Mouse (Mus musculus) 3134 (cell line): ENCODE results near the gene Gm26620.
A peak's percentile ranks its signal among the peaks of the same experiment; 100 is the strongest.

Source experiments
- DNase-seq: peaks from one replicate; pipeline ENCODE4 v3.0.0-alpha.2; 2011; ENCODE audit warnings: low spot score; ENCODE audit not compliant: insufficient read length; ENCODE audit errors: extremely low read depth

The Gm26620 gene

DNA sequence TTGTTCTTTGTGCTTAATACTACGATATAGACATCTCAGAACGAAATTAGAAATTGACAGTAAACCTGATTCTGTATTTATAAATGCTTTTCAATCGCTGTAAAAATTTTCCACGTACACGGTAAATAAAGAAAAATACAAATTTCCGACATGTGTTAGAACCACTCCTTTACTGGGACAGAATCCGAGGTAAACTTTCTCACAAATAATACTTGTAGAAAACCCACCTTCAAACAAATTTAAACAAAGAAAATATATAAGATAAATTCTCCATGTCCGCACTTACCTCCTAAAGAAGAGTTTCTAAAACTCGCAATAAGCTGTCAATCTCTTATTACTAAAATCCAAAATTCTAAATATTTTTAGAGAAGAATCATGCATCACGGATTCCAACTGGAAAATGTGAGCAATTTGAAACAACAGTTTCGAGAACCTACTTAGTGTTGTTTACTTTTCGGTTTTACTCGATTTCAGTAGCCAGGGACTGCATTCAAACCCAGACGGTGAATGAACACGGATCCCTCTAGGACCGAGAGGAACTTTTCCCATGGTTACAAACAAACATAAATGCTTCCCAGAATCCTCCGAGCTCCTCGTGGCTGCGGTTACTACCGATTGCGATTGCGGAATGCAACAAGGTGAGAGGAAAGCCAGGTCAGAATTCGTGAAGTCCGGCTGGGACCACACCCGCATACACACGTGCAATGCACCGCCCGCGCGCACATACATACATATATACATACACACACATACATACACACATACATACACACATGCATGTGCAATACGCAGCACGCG lies 16.6 kb upstream of the Gm26620 start:
- peak; percentile 73 for DNase-seq

DNA sequence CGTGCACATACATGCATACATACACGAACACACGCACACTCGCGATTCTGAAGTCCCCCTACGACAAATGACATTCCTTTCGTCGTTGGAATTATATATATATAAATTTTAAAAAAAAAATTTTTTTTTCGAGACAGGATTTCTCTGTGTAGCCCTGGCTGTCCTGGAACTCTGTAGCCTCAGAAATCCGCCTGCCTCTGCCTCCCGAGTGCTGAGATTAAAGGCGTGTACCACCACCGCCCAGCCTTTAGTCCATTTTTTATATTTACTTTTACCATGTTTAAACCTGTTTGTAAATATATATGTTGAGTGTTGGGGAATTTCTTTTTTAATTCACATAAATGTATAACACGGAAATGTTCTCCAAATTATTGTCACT lies 16.0 kb upstream of the Gm26620 start:
- no peak for DNase-seq

DNA sequence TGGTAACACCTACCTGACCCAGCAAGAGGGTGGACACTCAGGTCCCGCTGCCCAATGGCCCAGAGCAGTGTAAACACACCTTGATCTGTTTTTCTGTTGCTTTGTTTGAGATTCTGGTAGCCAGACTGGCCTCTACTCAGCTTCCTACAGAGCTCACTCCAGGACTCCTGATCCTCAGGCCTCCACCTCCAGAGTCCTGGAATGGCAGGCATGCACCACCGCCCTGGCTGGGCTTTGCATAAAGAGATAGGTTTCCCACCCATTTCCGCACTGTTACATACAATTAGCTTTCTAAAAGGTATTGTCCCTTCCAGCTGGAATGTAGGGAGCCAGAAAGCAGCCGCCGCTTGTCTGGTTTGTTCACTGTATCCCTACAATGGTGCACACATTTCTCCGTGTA lies 13.5 kb upstream of the Gm26620 start:
- DNase-seq = no peak

DNA sequence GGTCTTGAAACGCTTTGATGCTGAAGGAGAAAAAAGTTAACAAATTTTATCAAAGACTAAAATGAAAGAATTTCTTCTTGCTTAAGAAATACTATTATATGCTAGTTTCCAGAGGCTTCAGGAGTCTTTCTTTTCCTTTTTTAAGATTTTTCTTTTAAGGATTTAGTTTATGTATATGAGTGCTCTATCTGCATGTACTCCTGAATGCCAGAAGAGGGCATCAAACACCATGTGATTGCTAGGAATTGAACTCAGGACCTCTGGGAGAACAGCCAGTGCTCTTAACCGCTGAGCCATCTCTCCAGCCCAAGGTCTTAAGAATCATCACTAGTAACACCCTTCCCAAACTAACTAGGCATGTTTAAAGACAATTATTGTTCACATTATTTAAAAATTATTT lies 12.9 kb upstream of the Gm26620 start:
- no peak for DNase-seq

DNA sequence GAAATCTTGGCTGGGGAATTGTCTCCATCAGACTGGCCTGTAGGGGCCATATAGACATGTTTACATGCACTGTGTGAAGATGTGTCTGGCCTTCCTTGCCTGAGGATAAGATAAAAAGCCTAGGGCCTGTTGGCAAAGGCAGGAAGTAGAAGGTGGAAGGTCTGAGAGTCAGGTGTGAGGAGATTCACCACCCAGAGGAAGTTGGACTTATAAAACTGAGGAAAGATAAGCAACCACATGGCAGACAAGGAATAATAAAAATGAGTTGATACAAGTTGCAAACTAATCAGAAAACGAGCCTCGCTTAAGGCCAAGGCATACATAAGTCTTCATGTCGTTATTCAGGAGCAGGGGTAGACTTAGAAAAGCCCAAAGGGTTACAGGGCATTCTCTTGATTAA lies 9.2 kb upstream of the Gm26620 start:
- no peak for DNase-seq

GRCm38 (mm10) chr1:170876906-170877305 lies 8.0 kb upstream of the Gm26620 start:
- no peak for DNase-seq

DNA sequence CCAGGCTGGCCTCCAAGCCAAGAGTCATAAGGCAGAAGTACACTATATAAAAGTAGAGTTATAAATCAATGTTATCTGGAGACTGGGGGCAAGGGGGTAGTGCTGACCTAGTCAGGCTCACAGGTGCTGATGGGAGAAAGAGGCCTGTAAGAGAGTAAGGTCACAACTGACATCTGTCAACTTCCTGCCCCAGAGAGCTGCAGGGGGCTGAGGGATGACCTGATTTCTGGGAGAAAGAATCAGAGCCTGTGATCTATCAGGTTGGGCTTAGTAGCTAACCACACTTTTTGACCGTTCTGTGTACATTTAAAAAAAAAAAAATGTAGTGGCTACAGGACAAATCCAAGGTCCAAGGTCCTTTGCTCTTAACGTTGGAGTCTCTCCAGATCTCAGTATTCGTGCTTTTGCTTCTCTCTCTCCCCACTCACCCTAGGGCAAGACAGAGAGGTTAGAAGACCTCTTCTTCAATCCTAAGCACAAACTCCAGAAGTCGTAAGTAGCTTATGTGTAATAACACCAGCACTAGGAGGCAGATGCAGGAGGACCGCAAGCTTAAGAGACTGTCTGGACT lies 1.9 kb upstream of the Gm26620 start:
- no peak for DNase-seq

- no peak for DNase-seq
These were observed 475 bp upstream of the Gm26620 start for GRCm38 (mm10) chr1:170884390-170884789.

DNA sequence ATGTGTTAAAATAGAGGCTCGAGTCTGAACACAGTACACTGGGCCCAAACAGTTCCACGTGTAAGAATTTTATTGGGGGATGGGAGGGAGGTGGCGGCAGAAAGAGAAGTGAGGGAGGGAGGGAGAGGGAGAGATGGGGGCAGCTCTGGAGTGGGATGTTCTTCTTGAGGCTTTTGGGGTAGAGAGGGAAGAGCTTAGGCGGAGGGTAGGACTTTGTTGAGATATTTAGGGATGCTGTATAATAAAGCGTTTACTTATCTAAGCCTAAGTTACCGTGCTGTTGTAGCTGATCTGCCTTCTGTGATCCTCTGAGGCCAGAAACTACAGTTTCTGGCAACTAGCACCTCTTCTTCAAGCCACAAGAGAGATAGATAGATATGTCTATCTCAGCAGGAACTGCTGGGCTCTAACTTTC lies 1.2 kb downstream of the Gm26620 start:
- DNase-seq = no peak

GRCm38 (mm10) chr1:170889310-170889709 lies 4.4 kb downstream of the Gm26620 start:
- no peak for DNase-seq

DNA sequence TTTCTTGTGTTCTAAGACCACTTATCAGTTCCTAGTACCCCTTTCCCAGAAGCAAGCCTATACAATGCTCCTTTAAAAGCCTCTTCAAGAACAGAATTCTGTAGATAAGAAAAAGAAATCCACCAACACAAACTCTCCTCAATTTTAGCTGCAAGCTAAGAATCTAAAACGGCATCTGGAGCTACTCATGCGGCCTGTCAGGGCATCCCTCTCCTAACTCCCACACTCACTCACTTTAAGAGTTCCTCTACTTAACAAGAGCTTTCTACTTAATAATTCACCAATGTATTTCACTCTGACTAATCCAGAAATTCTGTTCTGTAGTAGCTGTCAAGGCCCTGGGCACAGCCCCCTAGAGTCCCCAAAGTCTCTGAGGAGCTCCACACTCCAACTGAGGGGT lies 6.8 kb downstream of the Gm26620 start:
- no peak for DNase-seq

- no peak for DNase-seq
These were observed 7.4 kb downstream of the Gm26620 start for GRCm38 (mm10) chr1:170892279-170892678.

- DNase-seq = no peak
These were observed 10.0 kb downstream of the Gm26620 start for GRCm38 (mm10) chr1:170894603-170895602.

- DNase-seq = no peak
These were observed 11.9 kb downstream of the Gm26620 start for GRCm38 (mm10) chr1:170896651-170897281.

GRCm38 (mm10) chr1:170898413-170899075 lies 13.7 kb downstream of the Gm26620 start:
- DNase-seq = no peak

GRCm38 (mm10) chr1:170900799-170901467 lies 16.1 kb downstream of the Gm26620 start:
- no peak for DNase-seq

DNA sequence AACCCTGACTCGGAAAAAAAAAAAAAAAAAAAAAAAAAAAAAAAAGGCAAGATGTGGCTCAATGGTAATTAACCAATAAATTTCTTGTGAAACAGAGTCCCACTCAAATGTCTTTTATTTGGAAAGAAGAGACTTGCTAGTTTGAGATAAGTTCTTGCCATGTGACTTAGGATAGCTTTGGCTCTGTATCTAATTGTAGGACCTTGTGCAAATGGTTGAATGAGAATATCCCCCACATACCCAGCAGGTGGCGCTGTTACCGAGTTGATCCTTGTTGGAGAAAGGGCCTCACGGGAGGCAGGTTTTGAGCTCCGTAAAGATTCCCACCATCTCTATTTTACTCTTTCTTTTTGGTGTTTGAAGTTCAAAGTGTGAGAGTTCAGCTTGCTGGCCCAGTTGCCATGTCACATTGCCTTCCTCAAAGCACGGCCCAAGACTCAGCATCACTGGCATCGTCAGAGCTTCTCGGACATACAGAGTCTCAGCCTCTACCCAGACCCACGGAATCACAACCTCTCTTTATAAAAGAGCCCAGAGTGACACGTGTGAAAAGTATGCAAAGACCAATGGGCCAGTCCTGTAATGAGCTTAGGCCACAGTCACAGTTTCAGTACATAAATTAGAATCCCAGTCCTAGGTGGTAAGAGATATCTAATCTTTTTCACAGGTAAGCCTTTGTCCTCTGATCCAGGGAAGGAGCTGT lies 16.8 kb downstream of the Gm26620 start:
- DNase-seq = peak; percentile 35

- DNase-seq = no peak
These were observed 18.6 kb downstream of the Gm26620 start for GRCm38 (mm10) chr1:170903485-170903884.

DNA sequence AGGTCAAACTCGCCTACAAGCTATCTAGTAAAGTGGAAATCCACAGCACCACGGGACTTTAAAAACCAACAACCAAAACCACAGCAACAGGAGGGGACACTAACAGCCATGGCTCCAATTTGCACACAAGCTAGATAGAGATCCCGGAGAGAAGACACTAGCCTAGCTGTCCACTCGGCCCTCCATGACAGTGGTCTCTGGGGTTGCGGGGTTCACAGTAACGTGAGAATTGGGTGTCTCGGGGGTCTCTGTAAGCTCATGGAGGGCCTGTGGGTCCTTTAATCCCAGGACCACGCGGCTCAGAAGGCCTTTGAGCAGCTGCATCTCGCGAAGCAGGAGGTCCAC lies 22.2 kb downstream of the Gm26620 start:
- DNase-seq = no peak
